Mouse (Mus musculus) liver, postnatal 0 days (tissue): ENCODE data around the gene Alpk1. TPM values are rescaled to one million over a fixed set of nuclear protein-coding genes. Genes with fewer than 3 reads are reported as not detected.

ENCODE experiments used
- ATAC-seq: fragments of 200-750 bp; cut with Nextera tagmentation; 2 replicates; pipeline ENCODE4 v1.8.0; 2017; ENCODE audit warnings: mild to moderate bottlenecking, moderate library complexity
- DNase-seq: peaks from one replicate; pipeline ENCODE4 v3.0.0-alpha.2; 2016
- H3K27ac ChIP-seq: fragments of 300-500 bp; sonication (generic); 2 replicates; pipeline ENCODE4 v1.5.1; 2014; ENCODE audit warnings: antibody characterized with exemption, moderate library complexity, mild to moderate bottlenecking, low read depth
- H3K27me3 ChIP-seq: fragments of 300-500 bp; sonication (generic); 2 replicates; pipeline ENCODE4 v1.6.1; 2014; ENCODE audit warnings: low read length, control low read depth, mixed read lengths; ENCODE audit not compliant: insufficient read depth
- H3K36me3 ChIP-seq: fragments of 300-500 bp; sonication (generic); replicated peaks from 2 replicates; pipeline ENCODE4 v1.6.1; 2014; ENCODE audit warnings: mild to moderate bottlenecking, control low read depth, low read length, moderate library complexity, mixed read lengths; ENCODE audit not compliant: insufficient read depth
- H3K4me1 ChIP-seq: fragments of 300-500 bp; sonication (generic); 2 replicates; pipeline ENCODE4 v1.6.1; 2014; ENCODE audit warnings: antibody characterized with exemption, mild to moderate bottlenecking, control low read depth; ENCODE audit not compliant: insufficient read depth
- H3K4me2 ChIP-seq: fragments of 300-500 bp; sonication (generic); 2 replicates; pipeline ENCODE4 v1.6.1; 2014; ENCODE audit warnings: low read depth, mild to moderate bottlenecking, low read length, moderate library complexity, mixed read lengths
- H3K4me3 ChIP-seq: fragments of 300-500 bp; sonication (generic); 2 replicates; pipeline ENCODE4 v1.5.1; 2014; ENCODE audit warnings: low read depth, low read length
- H3K9ac ChIP-seq: fragments of 300-500 bp; sonication (generic); replicated peaks from 2 replicates; pipeline ENCODE4 v1.6.1; 2014; ENCODE audit warnings: mild to moderate bottlenecking, moderate library complexity
- H3K9me3 ChIP-seq: fragments of 300-500 bp; sonication (generic); 2 replicates; pipeline ENCODE4 v1.6.1; 2016; ENCODE audit warnings: mild to moderate bottlenecking, control low read depth, low read length, mixed read lengths
- CTCF ChIP-seq: sonication (generic); IDR thresholded peaks from 2 replicates; pipeline ENCODE4 v1.5.1; 2016; ENCODE audit warnings: antibody characterized with exemption, low read depth
- EP300 ChIP-seq: IDR thresholded peaks from 2 replicates; pipeline ENCODE4 v1.6.1; 2016; ENCODE audit warnings: antibody characterized with exemption, low read depth, mild to moderate bottlenecking
- WGBS: fragments of 180-500 bp; shearing (Covaris S2); extraction: QIAGEN DNeasy Blood & Tissue Kit; methylation state at CpG from one replicate; pipeline ENCODE4 v1.1.7; 2014; ENCODE audit not compliant: insufficient replicate concordance; 5-methylcytosine and 5-hydroxymethylcytosine counted together
- polyA plus RNA-seq: library from polyadenylated mRNA; unstranded; fragments of >200 nt; fragmentation: Nextera tagmentation; extraction: Ambion mirVana; gene quantifications from 2 replicates; pipeline ENCODE4 v1.2.1, GENCODE M21; 2015

Alpk1 gene
- polyA plus RNA-seq, 1 experiment from 2014 or later: 0.39 TPM

GRCm38 (mm10) chr3:127749981-127750562 is 30.3 kb downstream of the Alpk1 start:
- no peaks in the 10 kb centered on the region for H3K36me3 ChIP-seq
- H3K4me3 ChIP-seq: no peak overlapping the region
- DNase-seq (no peak), ATAC-seq (no peak)
- 0 out of 2 replicates have a peak, but pooled peaks cover 4% of the 10 kb centered on the region for H3K27me3 ChIP-seq
- no peak overlapping the region for H3K27ac ChIP-seq
- WGBS: 24% methylated on average over 12 of the region's 12 CpGs
- TF ChIP-seq EP300: no peak
- TF ChIP-seq CTCF: no peak
- H3K9ac ChIP-seq: no peak overlapping the region
- no peaks in the 10 kb centered on the region for H3K9me3 ChIP-seq
- H3K4me2 ChIP-seq: no peak overlapping the region
- H3K4me1 ChIP-seq: no peaks in the 10 kb centered on the region

- 38% methylated on average over 9 of the region's 9 CpGs for WGBS
- Histone ChIP-seq H3K36me3 (no peaks in the 10 kb centered on the region), H3K4me3 (no peak overlapping the region), H3K9me3 (no peaks in the 10 kb centered on the region), H3K9ac (no peak overlapping the region), H3K4me2 (no peak overlapping the region), H3K27me3 (0 out of 2 replicates have a peak, but pooled peaks cover 4% of the 10 kb centered on the region), H3K27ac (no peak overlapping the region), H3K4me1 (no peaks in the 10 kb centered on the region)
- ATAC-seq: no peak
- TF ChIP-seq CTCF (no peak), EP300 (no peak)
- DNase-seq: no peak
These were observed 31.1 kb downstream of the Alpk1 start for GRCm38 (mm10) chr3:127749266-127749665.

- H3K27me3 ChIP-seq: 0 out of 2 replicates have a peak, but pooled peaks cover 4% of the 10 kb centered on the region
- H3K9ac ChIP-seq: no peak overlapping the region
- H3K9me3 ChIP-seq: no peaks in the 10 kb centered on the region
- DNase-seq (no peak), ATAC-seq (no peak)
- 66% methylated on average over 4 of the region's 4 CpGs for WGBS
- no peaks in the 10 kb centered on the region for H3K4me1 ChIP-seq
- no peak overlapping the region for H3K27ac ChIP-seq
- H3K4me3 ChIP-seq: no peak overlapping the region
- no peaks in the 10 kb centered on the region for H3K36me3 ChIP-seq
- H3K4me2 ChIP-seq: no peak overlapping the region
- TF ChIP-seq EP300 (no peak), CTCF (no peak)
These were observed 31.7 kb downstream of the Alpk1 start for GRCm38 (mm10) chr3:127748644-127749043.

- Histone ChIP-seq H3K27ac (no peak overlapping the region), H3K4me3 (no peak overlapping the region), H3K4me2 (no peak overlapping the region), H3K4me1 (no peaks in the 10 kb centered on the region), H3K27me3 (0 out of 2 replicates have a peak, but pooled peaks cover 4% of the 10 kb centered on the region), H3K36me3 (no peaks in the 10 kb centered on the region), H3K9me3 (peaks cover 3% of the 10 kb centered on the region; the same call in 1 of the 2 replicates), H3K9ac (no peak overlapping the region)
- TF ChIP-seq EP300: no peak
- no peak for DNase-seq
- no peak for ATAC-seq
- WGBS: 40% methylated on average over 16 of the region's 16 CpGs
These were observed 34.3 kb downstream of the Alpk1 start for GRCm38 (mm10) chr3:127745911-127746640.

- Histone ChIP-seq H3K9me3 (peaks cover 3% of the 10 kb centered on the region; the same call in 1 of the 2 replicates), H3K27ac (no peak overlapping the region), H3K36me3 (no peaks in the 10 kb centered on the region), H3K4me1 (no peaks in the 10 kb centered on the region), H3K4me2 (no peak overlapping the region), H3K4me3 (no peak overlapping the region), H3K27me3 (0 out of 2 replicates have a peak, but pooled peaks cover 4% of the 10 kb centered on the region), H3K9ac (no peak overlapping the region)
- 53% methylated on average over 6 of the region's 6 CpGs for WGBS
- TF ChIP-seq EP300 (no peak), CTCF (no peak)
- no peak for ATAC-seq
- DNase-seq: no peak
These were observed 34.8 kb downstream of the Alpk1 start for GRCm38 (mm10) chr3:127745504-127745903.

GRCm38 (mm10) chr3:127743614-127744365 is 36.5 kb downstream of the Alpk1 start:
- DNase-seq (no peak), ATAC-seq (no peak)
- H3K36me3 ChIP-seq: no peaks in the 10 kb centered on the region
- WGBS: 77% methylated on average over 14 of the region's 14 CpGs
- TF ChIP-seq EP300 (no peak), CTCF (no peak)
- no peaks in the 10 kb centered on the region for H3K4me1 ChIP-seq
- no peak overlapping the region for H3K4me3 ChIP-seq
- H3K27me3 ChIP-seq: no peaks in the 10 kb centered on the region
- H3K9ac ChIP-seq: no peak overlapping the region
- H3K4me2 ChIP-seq: no peak overlapping the region
- peaks cover 3% of the 10 kb centered on the region; the same call in 1 of the 2 replicates for H3K9me3 ChIP-seq
- no peak overlapping the region for H3K27ac ChIP-seq
